Mouse (Mus musculus): ENCODE measurements at regions not wholly inside any gene's neighbourhood (a gene's known extent, or its start where the extent isn't known, plus 50 kb on each side); places are given as distances from the start of the nearest gene placed in this dataset.

DNA sequence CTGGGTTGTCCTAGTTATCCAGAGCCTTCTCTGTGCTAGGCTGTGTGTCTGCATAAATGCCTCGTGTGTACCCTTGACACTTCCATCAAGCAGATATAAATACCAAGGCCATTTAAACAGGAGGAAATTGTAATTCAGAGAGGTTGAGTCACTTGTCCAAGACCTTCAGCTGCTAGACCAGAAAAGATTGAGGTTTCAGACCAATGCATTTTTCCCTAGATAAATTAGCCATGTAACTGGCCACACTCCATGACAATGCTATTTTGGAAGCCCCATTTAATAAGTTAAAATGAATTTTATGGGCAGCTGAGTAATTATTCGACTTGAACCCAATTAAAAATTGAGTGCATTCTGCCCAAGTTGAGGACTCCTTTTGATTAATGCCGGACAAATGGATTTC lies 509.6 kb downstream of the 1810013L24Rik start:
- no peak for DNase-seq (ENCODE audit: low spot score)

DNA sequence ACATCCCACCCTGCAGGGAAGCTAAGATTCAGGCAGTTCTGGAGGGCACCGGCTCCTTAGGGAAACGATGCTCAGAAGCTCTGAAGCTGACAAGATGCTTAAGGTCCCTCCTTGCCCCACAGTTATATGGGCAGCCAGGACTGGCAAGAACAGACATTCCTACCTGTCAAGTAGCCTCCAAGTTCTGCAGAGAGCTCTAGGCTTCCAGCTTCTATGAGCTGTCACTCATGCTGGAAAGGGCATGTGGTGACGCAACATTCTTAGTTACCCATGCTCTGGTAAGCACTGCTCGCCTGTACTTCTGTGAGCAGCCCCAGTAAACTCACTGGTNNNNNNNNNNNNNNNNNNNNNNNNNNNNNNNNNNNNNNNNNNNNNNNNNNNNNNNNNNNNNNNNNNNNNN lies 511.3 kb downstream of the 1810013L24Rik start:
- DNase-seq (ENCODE audit: low spot score) = no peak

DNA sequence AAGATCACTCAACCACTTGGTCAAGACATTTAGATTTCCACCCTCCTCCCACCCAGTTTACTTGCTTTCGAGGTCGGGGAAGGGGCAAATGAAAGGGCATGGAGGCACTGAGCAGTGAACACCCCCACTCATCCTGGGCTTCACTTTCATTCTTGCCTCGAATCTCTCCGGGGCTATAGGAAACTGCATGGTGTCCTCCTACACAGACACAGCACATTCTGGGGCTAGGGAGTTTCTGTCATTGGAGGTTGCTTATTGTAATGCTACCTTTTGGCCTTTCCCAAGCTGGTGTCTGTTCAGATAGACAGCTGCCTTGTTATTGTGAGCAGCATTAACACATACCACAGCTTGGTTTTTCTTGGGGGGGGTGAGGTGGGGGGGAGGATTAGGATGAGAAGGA lies 523.9 kb downstream of the 1810013L24Rik start:
- no peak for DNase-seq (ENCODE audit: low spot score)

DNA sequence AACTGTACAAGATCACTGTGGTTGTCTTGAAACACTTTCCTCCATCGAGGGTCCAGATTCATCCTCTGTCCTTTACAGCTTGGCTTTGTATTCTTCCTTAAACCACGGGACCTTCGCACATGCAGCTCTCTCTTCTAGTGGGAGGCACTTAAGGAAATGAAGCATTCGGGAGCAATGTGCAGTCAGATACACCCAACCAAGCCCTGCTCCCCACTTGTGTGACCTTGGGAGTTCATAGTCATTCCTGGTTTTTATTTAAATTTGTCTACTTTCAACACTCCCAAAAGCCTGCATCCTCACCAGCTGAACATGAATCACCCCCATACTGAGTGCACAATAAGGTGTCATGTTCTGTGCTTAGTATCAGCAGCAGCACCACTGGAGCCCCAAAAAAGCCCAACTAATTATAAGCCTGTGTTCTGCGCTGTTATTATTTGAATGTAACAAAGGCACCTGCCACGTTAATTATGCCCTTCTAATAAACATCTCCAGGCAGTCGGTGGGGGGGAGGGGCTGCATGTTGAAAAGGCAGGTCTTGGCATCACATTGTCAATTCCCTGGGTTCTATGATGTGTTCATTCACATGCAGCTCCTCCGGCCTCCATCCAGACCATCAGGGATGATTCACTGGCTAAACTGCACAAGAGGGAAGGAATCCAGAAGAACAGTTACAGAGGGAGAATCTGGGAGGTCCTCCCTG lies 524.6 kb downstream of the 1810013L24Rik start:
- DNase-seq (ENCODE audit: low spot score) = no peak

DNA sequence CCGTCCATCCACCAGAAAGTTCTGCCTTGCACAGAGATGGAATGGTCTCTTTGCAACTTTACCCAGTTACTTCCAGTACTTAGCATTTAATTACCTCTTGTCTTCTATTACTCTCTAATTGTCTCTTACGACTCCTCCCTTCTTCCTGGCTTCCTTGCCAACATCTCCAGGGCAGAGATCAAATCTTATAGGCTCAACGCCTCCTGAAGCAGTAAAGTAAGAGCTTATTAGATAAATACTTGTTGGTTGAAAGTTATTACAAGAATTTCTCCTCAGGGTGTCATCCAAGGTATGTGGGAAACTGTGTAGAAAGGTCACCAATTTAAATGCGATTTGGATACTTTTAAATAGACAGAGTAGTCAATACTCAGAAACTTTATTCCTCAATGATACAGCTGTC lies 528.8 kb downstream of the 1810013L24Rik start:
- no peak for DNase-seq (ENCODE audit: low spot score)

DNA sequence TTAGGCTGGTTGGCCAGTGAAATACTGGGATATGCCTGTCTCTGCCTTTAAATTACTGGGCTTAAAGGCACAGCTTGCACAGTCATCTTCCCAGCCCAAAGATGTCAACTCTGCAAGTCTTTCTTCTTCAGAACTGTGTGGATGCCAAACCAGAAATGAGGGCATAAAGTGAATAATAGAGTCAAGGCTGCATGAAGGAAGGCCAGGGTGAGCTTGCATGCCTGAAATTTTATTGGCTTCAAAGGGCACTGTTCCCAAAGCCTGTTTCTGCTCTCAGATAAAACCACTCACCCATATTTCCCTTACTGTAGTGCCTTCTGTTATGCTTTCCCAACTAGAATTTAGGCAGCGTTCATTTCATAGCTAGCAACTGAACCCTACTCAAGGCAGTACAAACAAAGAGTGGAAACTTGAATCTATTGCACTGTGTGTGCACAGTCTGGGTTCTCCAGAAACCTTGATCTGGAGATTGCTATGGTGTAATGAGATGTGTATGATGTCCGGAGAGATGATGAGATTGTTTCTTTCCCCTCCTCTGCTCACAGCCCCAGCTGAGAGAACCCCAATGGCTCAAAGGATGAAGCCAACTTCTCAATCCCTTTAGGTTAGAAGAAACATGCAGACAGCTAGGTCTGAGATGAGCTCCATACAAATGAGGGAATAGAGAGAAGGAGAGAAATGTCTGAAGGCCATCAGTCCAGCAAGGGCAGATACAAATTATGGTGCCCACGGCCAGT lies 529.7 kb downstream of the 1810013L24Rik start:
- no peak for DNase-seq (ENCODE audit: low spot score)

DNA sequence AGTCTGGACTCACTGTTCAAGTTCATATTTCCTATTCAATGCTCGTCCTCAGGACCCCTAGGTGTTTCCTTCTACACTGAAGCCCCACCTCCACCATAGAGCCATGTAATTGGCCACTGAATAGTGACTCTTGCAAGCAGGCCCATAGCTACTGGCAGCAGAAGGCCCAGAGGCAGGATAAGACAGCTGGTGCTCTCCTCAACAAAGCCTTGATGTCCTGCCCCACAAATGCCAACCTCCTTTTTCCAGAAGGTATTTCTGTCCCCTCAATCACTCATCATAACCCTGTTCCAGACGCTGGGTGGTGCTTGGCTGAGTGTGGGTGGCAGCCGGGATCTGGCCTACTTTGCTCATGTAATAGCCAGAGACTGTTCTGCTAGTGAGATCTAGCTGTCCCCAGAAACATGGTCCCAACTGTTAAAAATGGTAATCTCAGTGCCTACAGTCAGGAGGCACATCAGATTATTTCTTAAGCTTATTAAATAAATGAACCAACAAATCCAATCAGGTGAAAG lies 530.9 kb downstream of the 1810013L24Rik start:
- DNase-seq (ENCODE audit: low spot score) = no peak

DNA sequence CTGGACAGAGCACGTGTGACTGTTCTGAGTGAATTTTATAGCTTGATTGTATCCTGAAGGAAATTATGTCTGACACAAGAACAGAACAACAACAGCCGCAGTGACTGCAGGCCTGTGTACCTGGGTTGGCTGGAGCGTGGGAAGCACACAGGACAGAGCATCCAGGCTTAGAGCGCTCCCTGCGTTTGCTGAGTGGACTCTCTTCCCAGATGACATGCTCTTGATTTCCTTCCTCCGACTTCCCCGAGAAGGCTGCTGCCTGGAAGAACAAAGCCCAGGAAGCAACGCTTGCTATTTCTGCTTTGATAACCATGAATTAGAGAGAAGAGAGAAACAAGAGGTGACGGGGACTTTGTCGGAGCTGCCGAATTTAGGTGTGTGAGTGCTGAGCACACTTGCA lies 532.2 kb downstream of the 1810013L24Rik start:
- no peak for DNase-seq (ENCODE audit: low spot score)

DNA sequence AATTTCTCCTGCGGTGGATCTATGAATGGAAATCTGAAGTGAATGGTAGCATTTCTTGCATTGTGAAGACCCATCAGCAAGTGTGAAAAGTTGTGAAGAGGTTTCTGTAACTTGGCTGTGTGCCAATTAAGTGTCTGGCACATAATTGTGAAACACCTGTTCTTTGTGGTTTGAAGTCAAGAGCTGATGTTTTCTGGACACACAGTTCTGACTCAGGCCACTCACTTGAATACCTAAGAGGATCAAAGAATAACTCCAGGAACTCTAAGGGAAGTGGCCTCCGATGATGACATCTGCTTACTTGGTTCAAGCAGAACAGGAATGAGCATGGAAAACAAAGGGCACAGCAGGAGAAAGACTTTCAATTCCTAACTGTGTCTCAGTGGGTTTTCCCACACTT lies 534.2 kb downstream of the 1810013L24Rik start:
- DNase-seq (ENCODE audit: low spot score) = no peak

DNA sequence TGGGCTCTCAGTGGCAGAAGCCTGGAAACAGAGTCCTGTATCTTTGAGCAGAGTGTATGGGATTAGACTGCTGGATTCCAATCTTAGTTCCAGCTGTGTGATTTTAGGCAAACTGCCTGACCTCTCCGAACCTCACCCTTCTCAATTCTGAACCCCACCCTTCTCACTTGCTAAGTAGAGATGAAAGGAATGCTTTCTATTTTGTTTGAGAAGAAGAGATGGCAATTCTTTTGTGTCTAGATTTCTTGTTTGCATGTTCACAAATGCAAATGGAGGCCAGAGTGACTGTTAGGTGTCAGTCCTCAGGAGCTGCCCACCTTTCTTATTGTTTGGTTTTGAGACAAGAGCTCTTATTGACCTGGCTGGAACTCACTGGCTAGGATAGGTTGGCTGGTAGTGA lies 561.1 kb downstream of the 1810013L24Rik start:
- DNase-seq (ENCODE audit: low spot score) = no peak

DNA sequence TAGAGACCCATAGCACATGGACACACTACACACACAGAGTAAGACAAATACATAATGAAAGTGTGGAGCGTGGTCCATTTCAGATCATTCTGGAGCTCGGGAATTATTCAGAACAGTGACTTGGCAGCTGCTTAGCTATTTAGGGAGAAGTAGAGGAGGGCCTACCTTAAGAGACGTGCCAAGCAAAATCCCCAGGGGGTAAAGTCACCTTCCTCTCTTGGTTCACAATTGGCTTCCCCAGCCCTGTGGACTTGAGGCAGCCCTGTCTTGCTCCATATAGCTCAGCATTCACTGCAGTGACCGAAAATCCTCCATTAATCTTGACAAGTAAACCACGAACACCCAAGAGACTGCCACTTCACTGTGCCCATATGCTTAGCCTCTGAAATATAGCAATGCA lies 574.8 kb downstream of the 1810013L24Rik start:
- no peak for DNase-seq (ENCODE audit: low spot score)

DNA sequence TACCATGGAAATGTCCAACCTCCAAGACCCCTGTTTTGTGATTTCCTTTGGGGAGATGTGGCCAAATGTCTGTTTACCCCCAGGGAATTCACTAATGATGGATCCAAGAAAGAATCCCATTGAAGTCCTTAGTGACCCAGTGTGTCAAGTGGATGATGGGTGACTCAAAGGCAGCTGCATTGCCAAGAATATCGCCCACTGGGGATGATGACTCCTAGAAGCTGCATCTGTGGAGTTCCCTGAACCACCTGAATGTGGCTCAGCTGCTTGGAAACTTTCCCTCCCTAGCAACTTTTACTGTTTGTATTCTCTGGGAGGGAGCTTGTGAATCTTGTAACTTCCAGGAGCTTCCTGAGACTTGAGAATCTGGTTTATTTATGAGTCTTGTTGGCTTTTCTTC lies 578.3 kb downstream of the 1810013L24Rik start:
- DNase-seq (ENCODE audit: low spot score) = no peak

DNA sequence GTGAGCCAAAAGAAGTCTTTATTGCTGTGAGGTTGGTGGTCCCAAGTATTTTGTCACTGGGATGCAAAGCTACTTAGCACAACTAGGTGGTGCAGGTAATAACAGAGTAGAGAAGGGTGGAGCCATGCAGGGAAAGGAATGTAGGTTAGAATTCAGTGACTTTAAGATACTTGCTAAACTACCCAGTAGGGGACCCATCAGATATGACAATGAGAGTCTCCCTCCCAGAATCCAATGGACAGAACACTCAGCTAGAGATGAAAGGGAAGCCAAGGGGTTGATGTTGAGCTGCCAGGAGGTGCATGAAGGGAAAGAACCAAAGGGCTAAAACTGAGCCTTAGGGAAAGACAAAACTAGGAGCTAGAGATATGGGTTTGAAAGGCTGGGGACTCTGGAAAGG lies 564.9 kb downstream of the Grin2a start:
- no peak for DNase-seq (ENCODE audit: low spot score)

DNA sequence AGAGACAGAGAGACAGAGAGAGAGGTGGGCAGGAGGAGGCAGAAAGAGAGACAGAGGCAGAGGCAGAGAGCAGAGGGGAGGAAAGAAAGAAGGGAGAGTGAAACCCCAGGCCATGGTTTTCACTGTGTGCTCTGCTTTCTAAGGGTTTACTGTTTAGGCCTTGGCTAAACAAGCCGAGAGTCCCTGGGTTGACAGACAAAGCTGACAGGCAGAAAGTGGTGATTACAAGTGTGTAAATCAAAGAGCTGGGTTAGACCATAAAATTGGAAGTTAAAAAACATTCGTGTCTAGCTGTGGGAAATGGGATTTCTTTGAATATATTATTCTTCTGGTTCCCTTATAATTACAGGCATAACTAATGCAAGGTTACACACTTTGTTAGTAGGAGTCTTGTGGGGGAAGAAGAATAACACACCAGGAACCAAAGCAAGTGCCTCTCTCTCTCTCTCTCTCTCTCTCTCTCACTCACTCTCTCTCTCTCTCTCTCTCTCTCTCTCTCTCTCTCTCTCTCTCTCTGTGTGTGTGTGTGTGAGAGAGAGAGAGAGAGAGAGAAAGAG lies 556.0 kb downstream of the Grin2a start:
- DNase-seq (ENCODE audit: low spot score) = no peak

DNA sequence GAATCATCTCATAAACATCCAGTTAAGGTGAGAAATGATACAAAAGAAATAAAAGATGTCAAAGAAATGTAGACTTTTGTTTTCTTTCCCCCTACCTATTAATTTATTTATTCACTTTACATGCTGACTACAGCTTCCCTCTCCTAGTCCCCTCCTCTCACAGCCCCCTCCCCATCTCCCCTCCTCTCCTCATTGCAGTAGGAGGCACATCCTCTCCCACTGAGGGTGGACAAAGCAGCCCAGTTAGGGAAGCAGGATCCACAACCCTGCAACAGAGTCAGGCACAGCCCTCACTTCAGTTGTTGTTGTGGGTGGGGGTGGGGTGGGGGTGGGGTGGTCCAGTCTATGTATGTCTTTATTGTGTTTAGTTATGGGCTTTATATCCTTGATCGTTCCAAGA lies 555.5 kb downstream of the Grin2a start:
- DNase-seq (ENCODE audit: low spot score) = no peak

DNA sequence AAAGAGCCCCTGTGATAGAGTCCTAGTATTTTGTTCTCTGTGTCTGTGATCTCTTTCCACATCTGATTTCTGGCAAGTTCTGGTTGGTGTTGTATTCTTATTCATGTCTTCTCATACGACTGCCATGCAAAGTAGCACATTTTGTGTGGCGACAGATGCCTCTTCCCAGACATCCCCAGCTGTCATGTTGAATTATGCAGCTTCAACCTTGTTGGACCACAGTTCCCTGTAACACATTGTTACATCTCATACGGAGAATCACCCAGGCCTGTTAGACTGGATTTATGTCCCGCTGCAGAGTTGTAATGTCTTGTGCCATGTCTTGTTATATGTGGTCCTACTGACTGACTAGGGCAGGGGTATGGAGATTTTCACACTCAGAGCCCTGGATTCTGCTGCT lies 543.3 kb downstream of the Grin2a start:
- no peak for DNase-seq (ENCODE audit: low spot score)

DNA sequence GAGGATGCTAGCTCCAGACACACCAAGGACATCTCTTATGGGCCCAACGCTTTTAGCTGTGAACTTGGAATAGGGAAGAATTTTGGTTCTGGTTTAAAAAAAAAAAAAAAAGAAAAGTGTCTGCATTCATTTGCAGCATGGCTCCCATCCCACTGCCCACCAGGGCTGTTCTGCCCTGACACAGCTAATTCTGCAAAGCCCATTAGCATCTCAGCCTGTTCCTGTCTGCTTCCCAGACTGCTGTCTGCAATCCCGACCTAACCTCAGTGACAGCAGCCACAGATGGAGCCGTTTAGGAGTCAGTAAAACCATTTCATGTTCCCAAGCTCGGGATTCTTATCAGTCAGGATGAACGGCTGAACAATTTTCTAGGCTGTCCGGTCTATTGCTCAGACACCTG lies 537.8 kb downstream of the Grin2a start:
- no peak for DNase-seq (ENCODE audit: low spot score)

DNA sequence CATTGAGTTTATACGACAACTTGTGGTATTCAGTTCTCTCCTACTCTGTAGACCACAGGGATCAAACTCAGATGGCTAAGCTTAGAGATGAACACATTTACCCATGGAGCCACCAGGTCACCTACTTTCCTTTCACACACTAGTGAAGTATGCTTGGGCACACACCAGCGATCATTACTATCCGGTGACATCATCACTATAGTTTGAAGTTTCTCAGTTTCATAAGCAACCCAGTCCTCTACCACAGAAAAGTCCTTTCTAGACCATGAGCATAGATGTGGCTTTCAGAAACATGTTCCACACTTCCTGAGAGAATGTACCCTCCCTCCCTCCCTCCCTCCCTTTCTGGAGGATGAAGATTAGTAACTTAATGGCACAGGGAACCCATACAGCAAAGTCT lies 532.9 kb downstream of the Grin2a start:
- DNase-seq (ENCODE audit: low spot score) = no peak

DNA sequence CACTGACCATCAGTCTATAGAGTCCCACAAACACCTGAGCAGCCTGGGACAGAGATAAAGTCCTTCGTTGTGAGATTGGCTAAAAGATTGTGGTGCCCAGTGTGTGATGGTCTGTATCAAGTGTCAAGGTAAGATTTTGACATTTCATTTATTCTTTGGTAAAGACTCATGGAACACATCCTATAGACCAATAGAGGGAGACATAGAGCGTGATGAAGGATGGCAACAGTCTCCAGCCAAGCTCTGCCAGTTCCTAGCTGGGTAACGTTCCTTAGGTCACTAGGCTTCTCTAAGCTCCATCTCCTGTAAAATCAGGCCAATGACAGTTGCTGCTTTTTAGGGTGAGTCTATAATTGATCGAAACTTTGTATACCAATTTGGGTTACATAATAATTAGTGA lies 526.0 kb downstream of the Grin2a start:
- no peak for DNase-seq (ENCODE audit: low spot score)

DNA sequence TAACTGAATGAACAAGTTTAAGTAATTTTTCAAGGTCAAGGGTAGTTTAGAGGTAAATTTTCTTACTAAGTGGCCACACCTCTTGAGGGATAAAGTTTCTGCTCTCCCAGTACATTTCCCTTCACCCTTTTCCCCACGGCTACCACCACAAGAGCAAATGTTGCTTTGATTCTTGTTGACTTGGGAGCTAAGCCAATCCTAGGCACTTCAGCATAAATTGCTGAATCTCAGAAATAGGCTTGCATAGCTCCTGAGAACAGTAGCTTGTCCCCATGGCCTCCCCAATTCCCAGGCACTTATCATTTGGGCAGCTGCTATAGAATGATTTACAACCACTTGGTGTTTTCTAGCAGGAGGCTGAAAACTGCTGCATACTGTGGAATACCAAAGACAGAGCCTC lies 510.1 kb downstream of the Grin2a start:
- DNase-seq (ENCODE audit: low spot score) = no peak

DNA sequence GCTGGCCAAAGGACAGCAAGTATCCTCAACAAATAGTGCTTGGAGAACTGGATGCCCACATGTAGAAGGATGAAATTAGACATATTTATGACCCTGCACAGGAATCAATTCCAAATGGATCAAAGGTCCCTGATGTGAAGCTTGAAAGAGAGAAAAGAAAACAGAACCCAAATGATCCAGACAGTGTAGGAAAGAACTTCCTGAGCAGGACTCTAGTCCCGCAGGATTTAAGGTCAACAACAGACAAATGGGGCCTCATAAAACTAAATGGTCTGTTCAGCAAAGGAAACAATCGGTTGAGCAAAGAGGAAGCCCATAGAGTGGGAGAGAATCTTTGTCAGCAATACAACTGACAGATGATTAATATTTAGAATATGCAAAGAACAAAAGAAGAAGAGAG lies 497.1 kb downstream of the Grin2a start:
- no peak for DNase-seq (ENCODE audit: low spot score)

DNA sequence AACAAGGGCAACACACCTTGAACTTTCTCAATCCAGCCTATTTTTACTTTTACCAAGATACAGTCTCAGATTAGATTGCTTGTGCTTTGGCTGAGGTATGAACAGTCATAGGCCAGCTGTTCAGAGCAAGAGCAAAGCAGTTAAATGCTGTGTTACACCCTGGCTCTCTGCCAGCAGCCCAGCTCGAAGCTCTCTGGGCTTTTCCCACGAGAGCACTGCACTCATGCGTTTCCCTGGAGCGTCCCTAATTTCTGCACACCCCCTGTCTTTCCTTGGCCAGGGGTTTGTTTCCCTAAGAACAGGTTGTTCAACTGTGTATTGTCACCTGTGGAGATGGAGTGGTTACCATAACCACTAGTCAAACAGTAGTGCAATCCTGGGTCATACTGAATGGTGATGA lies 493.6 kb downstream of the Grin2a start:
- DNase-seq (ENCODE audit: low spot score) = no peak

DNA sequence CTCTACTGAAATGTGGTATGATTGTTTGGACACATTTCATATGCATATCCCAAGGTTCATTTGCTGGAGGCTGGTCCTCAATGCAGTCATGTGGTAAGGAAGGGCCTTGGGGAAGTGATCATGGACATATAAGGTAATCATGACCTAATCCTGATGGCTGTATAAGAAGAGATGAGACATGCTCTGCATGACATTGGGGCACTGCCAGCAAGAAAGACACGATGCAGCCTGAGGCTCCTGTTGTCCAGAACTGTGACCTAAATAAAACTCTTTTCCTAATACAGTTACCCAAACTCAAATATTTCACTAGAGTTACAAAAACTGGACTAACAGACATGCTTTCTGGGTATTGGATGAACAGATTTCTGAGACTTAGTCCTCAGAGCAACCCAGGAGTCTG lies 485.7 kb downstream of the Grin2a start:
- DNase-seq (ENCODE audit: low spot score) = no peak

Data from thymus, postnatal 0 days (tissue).